Mouse (Mus musculus) stomach, postnatal 0 days (tissue): Measurements from ENCODE around the gene Scamp3. TPM values are rescaled to one million over a fixed set of nuclear protein-coding genes. Genes with fewer than 3 reads are reported as not detected.
"Not testable (repeated sequence)": the region's sequence is repeated elsewhere in the genome, so short reads cannot be mapped to it uniquely, and the experiment has no call there.

ENCODE experiments used
- ATAC-seq: fragments of 200-750 bp; cut with Nextera tagmentation; 2 replicates; pipeline ENCODE4 v1.8.0; 2017; ENCODE audit not compliant: low FRiP score, low TSS enrichment
- DNase-seq: peaks from one replicate; pipeline ENCODE4 v3.0.0-alpha.2; 2016; ENCODE audit warnings: low spot score
- H3K27ac ChIP-seq: fragments of 300-500 bp; sonication (generic); replicated peaks from 2 replicates; pipeline ENCODE4 v1.5.1; 2014; ENCODE audit warnings: mild to moderate bottlenecking, control low read depth
- H3K27me3 ChIP-seq: fragments of 300-500 bp; sonication (generic); 2 replicates; pipeline ENCODE4 v1.6.1; 2014; ENCODE audit warnings: low read length; ENCODE audit not compliant: control insufficient read depth, insufficient read depth
- H3K36me3 ChIP-seq: fragments of 300-500 bp; sonication (generic); 2 replicates; pipeline ENCODE4 v1.6.1; 2014; ENCODE audit warnings: low read length, mixed read lengths; ENCODE audit not compliant: control insufficient read depth, insufficient read depth
- H3K4me1 ChIP-seq: fragments of 300-500 bp; sonication (generic); replicated peaks from 2 replicates; pipeline ENCODE4 v1.6.1; 2014; ENCODE audit warnings: antibody characterized with exemption; ENCODE audit not compliant: control insufficient read depth, insufficient read depth
- H3K4me2 ChIP-seq: fragments of 300-500 bp; sonication (generic); replicated peaks from 2 replicates; pipeline ENCODE4 v1.6.1; 2014; ENCODE audit warnings: low read depth, mild to moderate bottlenecking, control low read depth, moderate library complexity
- H3K4me3 ChIP-seq: fragments of 300-500 bp; sonication (generic); 2 replicates; pipeline ENCODE4 v1.5.1; 2014; ENCODE audit warnings: low read depth, low read length, control low read depth
- H3K9ac ChIP-seq: fragments of 300-500 bp; sonication (generic); 2 replicates; pipeline ENCODE4 v1.6.1; 2014; ENCODE audit warnings: mild to moderate bottlenecking, low read length, control low read depth, mixed read lengths
- H3K9me3 ChIP-seq: fragments of 300-500 bp; sonication (generic); 2 replicates; pipeline ENCODE4 v1.6.1; 2016; ENCODE audit warnings: low read length; ENCODE audit not compliant: control insufficient read depth
- CTCF ChIP-seq: IDR thresholded peaks from 2 replicates; pipeline ENCODE4 v1.5.1; 2016; ENCODE audit warnings: antibody characterized with exemption, low read depth, mild to moderate bottlenecking, moderate library complexity
- EP300 ChIP-seq: optimal IDR thresholded peaks from 2 replicates; pipeline ENCODE3; 2016; ENCODE audit warnings: antibody characterized with exemption
- WGBS: fragments of 180-500 bp; shearing (Covaris S2); extraction: QIAGEN DNeasy Blood & Tissue Kit; methylation state at CpG from one replicate; pipeline ENCODE4 v1.1.7; 2014; 5-methylcytosine and 5-hydroxymethylcytosine counted together
- polyA plus RNA-seq: library from polyadenylated mRNA; unstranded; fragments of >200 nt; fragmentation: Nextera tagmentation; extraction: Ambion mirVana; gene quantifications from 2 replicates; pipeline ENCODE4 v1.2.1, GENCODE M21; 2015

The Scamp3 gene
- polyA plus RNA-seq, 1 experiment from 2014 or later = 65.4 TPM

- peaks cover 4% of the 10 kb centered on the region; the same call in 1 of the 2 replicates for H3K4me1 ChIP-seq
- no peaks in the 10 kb centered on the region for H3K9me3 ChIP-seq
- peak overlapping the region; percentile 80 for H3K4me2 ChIP-seq
- peak overlapping the region; percentile 78 for H3K9ac ChIP-seq
- WGBS = under 1% methylated on average over 66 of the region's 69 CpGs
- peaks cover 8% of the 10 kb centered on the region; the same call in 1 of the 2 replicates for H3K36me3 ChIP-seq
- TF ChIP-seq EP300 = no peak
- peak; percentile 2; the same call in 1 of the 2 replicates for TF ChIP-seq CTCF
- ATAC-seq (peak; percentile 91), DNase-seq (peak; percentile 93)
- peak overlapping the region; percentile 74 for H3K4me3 ChIP-seq
- peak overlapping the region; percentile 98 for H3K27ac ChIP-seq
- H3K27me3 ChIP-seq = no peaks in the 10 kb centered on the region
Observed at GRCm38 (mm10) chr3:89213803-89214530, 36.7 kb downstream of the Scamp3 start.

- H3K4me1 ChIP-seq = peaks cover 4% of the 10 kb centered on the region; the same call in 1 of the 2 replicates
- H3K27me3 ChIP-seq = no peaks in the 10 kb centered on the region
- peak within 1 kb of the TSS; percentile 98 for H3K27ac ChIP-seq
- H3K9ac ChIP-seq = peak within 1 kb of the TSS; percentile 78
- no peaks in the 10 kb centered on the region for H3K9me3 ChIP-seq
- TF ChIP-seq EP300 = no peak
- TF ChIP-seq CTCF = no peak
- 3% methylated on average over 19 of the region's 19 CpGs for WGBS
- peak within 1 kb of the TSS; percentile 74 for H3K4me3 ChIP-seq
- peak within 1 kb of the TSS; percentile 80 for H3K4me2 ChIP-seq
- H3K36me3 ChIP-seq = 0 out of 2 replicates have a peak, but pooled peaks cover 4% of the 10 kb centered on the region
- ATAC-seq = no peak
- peak; percentile 32 for DNase-seq
Observed at GRCm38 (mm10) chr3:89214681-89215411, 37.6 kb downstream of the Scamp3 start, which contains the start of gene Thbs3. TSS of gene Thbs3 (plus strand) at chr3:89215180.

DNA sequence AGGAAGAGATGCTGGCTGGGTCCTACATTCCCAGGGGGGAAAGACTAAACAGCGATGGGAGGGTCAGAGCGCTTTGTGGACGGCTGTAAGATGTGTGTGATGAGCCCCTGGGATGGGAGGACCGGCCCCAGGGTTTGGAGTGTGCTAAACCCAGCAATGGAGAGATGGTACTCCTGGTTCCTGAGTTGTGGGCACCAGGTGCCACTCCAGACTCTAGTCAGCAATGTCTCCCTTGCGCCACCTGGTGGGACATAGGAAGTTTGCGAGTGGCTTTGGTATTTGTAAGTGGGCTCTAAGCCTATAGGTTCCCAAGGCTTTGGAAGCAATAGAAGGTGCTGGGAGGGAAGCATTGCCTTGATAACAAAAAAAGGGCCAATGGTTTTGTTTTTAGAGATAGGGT lies 38.6 kb downstream of the Scamp3 start:
- under 1% methylated on average over 6 of the region's 6 CpGs for WGBS

DNA sequence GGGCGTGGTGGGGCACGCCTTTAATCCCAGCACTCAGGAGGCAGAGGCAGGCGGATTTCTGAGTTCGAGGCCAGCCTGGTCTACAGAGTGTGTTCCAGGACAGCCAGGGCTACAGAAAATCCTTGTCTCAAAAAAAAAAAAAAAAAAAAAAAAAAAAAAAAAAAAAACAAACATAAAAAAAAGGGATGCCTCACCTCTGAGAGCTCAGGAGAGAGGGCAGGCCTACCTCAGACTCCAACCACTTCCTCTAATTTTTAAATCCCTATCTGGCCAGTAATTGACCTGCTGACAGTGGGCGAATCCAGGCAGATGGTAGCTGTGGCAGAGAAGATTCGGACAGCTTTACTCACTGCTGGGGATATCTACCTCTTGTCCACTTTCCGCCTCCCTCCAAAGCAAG lies 39.1 kb downstream of the Scamp3 start:
- H3K9ac ChIP-seq, DNase-seq, H3K36me3 ChIP-seq, H3K9me3 ChIP-seq, H3K4me1 ChIP-seq, ATAC-seq, H3K27ac ChIP-seq, H3K27me3 ChIP-seq, H3K4me3 ChIP-seq, H3K4me2 ChIP-seq: not testable (repeated sequence)
- WGBS = 74% methylated on average over 7 of the region's 7 CpGs

More for the DNA sequence above, 38.6 kb downstream of the Scamp3 start:
- H3K4me3 ChIP-seq = peak overlapping the region; percentile 74
- peak overlapping the region; percentile 80 for H3K4me2 ChIP-seq
- H3K4me1 ChIP-seq = peaks cover 4% of the 10 kb centered on the region; the same call in 1 of the 2 replicates
- H3K9ac ChIP-seq = peak overlapping the region; percentile 38
- ATAC-seq (peak; percentile 15), DNase-seq (peak; percentile 86)
- H3K27me3 ChIP-seq = no peaks in the 10 kb centered on the region
- H3K36me3 ChIP-seq = no peaks in the 10 kb centered on the region
- TF ChIP-seq CTCF (peak; percentile 97), EP300 (no peak)
- H3K9me3 ChIP-seq = no peaks in the 10 kb centered on the region
- no peak overlapping the region; the same call in 1 of the 2 replicates for H3K27ac ChIP-seq

DNA sequence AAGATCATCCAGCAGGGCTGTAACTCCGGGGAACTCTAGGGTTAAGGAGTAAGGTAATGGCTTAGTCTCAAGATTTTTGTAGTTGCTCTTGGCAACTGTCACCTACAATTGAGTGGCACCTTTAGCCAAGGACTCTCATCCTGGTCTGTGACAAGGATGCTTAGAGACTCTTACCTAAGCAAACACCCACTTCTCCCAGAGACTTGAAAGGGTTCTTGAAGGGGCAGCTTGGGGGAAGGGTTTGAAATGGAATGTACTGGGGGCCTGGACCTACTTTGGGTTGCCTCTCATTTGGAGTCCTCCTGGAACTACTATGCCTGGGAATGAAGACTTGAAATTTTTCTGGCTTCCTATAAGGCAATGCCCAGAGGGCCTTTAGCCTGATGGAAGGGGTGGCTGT lies 41.0 kb downstream of the Scamp3 start:
- no peak for DNase-seq

More for the DNA sequence above, 41.0 kb downstream of the Scamp3 start:
- 82% methylated on average over 1 of the region's 1 CpGs for WGBS
- H3K9ac ChIP-seq = no peak overlapping the region
- no peaks in the 10 kb centered on the region; the same call in 1 of the 2 replicates for H3K36me3 ChIP-seq
- ATAC-seq = no peak
- H3K4me2 ChIP-seq = no peak overlapping the region
- no peaks in the 10 kb centered on the region for H3K27me3 ChIP-seq
- H3K27ac ChIP-seq = no peak overlapping the region
- H3K4me3 ChIP-seq = no peak overlapping the region
- no peaks in the 10 kb centered on the region for H3K9me3 ChIP-seq
- TF ChIP-seq EP300 (no peak), CTCF (no peak)
- no peaks in the 10 kb centered on the region; the same call in 1 of the 2 replicates for H3K4me1 ChIP-seq
